Mouse (Mus musculus): ENCODE data around the gene Sptb.

- TF ChIP-seq POLR2A (IDR thresholded peaks at IDR 0.05; ENCODE audit: borderline replicate concordance, insufficient read depth, low read length), result no peak
- TF ChIP-seq CTCF (IDR thresholded peaks at IDR 0.05; ENCODE audit: borderline replicate concordance, insufficient read depth, low read depth, low read length), result peak; percentile 93
These were observed 60.3 kb downstream of the Sptb start for GRCm38 (mm10) chr12:76649708-76650687.

Data from cerebellum, adult 2 months (tissue).